Mouse (Mus musculus) frontal cortex, postnatal 10 days (tissue): Measurements from ENCODE around the gene Epb41l4b.

Source experiments
- DNase-seq, 2 experiments: peaks; one replicate each; pipeline ENCODE4 v3.0.0; 2022; ENCODE audit warnings: low spot score in 2 of 2, mixed read lengths in 1 of 2

Epb41l4b gene

DNA sequence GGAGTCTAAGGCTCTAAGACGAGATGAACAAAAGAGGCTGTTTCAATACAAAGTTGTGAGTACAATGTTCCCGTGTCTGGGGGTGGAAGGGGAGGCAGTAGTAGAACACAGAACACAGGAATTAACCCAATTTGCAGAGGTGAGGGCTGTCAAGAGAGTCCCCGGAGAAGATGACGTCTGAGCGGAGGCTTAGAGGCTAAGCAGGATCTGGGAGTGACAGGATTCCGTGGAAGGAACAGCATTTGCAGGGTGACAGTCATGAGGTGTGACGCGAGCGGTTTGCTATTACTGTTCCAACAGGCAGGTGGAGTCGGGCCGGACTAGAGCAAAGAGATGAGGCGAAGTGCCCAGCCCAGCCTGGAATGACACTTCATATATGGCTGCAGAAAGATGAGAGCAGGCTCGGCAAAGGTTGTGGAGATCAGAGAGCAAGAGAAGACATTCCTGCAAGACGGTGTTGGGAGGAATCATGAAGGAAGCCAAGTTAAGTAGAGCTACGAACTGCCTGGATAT is 82.9 kb downstream of the Epb41l4b start:
- DNase-seq: no peak

DNA sequence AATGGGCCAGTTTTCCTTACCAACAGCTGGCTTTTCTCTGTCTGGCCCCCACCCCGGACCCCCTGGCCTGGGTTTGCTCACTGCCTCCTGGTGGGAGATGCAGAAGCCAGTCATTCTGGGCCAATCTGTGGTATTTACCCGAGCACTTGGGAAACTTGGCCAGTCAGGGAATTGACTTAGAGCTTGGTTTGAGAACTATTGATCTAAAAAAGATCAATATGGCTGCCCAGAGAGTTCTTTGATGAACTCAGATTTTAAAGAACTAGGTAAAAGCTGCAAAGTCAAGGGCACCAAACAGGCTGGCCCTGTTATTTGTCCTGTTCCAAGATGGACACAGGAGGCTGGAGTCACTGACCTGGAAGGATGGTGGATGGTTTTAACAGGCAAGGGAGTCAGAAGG is 84.6 kb downstream of the Epb41l4b start:
- DNase-seq: no peak

GRCm38 (mm10) chr4:57057637-57058036 is 85.6 kb downstream of the Epb41l4b start:
- no peak for DNase-seq

- DNase-seq: no peak
Observed at GRCm38 (mm10) chr4:57055635-57056034, 87.6 kb downstream of the Epb41l4b start.

DNA sequence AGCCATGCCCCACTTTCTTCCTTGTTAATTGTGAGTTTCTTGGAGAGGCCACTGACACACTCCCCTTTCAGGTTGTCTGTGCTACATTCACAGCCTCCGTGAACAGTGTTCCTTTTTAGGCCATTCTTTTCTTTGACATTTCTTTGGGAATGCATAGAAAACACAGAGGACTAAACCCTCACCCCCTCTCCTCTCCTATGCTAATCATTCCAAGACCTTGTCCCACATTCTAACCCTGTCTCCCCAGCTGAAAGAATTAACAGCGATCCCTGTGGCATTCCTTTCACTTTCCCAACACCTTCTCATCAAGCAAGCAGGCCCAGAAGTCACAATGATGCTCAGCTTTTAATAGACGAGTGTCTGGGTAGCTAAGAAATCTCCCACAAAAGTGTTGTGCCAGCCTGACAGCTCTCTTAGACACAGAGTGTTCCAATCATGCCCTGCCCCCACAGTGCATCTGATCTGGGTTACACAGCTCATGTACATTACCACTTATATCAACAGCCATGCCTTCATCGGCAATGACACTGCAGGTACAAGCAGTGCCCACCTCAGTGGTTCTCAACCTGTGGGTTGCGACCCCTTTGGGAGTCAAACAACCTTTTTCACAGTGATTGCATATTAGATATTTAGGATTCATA is 93.8 kb downstream of the Epb41l4b start:
- DNase-seq: no peak

DNA sequence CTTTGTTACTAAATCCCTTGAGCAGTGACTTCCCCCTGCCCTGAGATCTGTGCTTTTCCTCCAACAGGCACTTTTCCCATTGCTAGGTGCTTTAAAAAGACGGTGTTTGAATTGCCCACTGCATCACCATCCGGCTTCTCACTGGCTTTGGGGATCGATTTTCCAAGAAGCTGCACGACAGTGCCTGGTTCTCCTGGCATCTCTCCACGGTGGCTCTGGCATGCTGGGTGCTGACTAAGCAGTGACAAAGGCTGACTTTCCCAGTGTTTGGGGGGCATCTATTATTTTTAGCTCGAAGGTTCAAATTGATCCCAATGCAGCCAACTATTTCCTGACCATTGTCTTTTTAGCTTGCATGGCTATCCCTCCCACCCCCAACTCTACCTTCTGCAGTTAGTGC is 94.7 kb downstream of the Epb41l4b start:
- no peak for DNase-seq

DNA sequence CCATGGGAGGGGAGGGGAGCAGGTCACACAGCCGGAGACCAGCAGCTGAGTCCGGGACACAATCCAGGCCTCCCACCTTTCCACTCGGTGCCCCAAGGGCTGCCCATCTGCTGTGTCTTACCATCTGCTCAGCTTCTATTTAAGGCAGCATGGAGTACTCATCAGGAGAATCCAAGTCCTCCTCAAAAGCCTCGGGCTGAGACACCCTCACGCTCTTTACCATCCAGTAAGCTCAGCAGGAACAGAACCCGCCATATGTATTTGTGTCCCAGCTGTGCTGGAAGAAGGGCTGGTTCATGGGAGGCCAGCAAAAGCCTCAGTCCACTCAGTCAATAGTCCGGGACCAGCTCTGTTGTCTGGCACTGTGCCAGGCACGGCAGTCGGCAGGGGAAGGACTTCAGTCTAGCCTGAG is 97.1 kb downstream of the Epb41l4b start:
- no peak for DNase-seq

DNA sequence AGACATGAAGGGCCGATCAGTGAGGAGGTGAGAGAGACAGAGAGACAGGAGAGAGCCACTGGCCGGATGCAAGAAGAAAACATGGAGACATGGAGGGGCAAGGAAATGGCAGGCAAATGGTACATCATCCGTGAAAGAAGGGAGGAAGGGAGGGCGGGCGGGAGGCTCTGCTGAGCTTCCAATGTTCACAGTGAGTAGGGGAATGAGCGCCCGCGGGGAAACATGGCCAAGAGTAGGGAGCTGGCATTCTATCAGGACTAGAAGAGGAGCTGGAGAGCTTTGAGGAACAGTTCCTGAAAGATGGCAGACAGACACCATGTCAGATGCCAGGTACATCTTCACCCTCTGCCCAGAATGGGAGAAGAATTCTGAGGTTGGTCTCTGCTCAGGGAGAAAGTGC is 99.6 kb downstream of the Epb41l4b start:
- DNase-seq: no peak

DNA sequence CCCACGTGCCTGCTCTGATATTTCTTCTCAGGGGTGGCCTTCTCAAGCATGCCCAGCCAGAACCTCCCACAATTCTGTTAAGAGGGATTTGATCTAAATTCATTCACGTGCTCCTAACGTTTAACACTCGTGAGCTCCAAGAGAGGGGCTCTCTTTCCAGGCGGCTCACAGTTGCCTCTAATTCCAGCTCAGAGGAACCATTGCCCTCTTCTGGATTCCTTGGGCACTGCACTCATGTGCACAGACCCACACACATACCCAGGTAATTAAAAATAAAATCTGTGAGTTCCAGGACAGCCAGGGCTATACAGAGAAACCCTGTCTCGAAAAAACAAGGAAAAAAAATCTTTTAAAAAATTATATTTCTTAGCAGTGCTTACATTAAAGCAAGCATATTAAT is 101.6 kb downstream of the Epb41l4b start:
- DNase-seq: no peak

DNA sequence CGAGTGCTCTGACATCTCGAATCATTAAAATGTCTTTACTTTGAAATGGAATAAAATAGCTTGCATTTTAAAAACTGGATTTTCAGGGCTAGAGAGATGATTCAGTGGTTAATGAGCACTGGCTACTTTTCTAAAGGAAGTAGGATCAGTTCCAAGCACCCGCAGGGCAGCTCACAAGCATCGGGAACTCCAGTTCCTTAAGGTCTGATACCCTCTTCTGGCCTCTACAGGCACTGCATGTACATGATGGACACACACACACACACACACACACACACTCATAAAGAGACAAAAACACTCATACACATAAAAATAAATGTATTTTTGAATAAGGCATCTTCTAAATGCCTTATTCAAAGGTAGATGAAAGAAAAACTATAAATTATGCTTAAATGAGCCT is 102.0 kb downstream of the Epb41l4b start:
- no peak for DNase-seq

DNA sequence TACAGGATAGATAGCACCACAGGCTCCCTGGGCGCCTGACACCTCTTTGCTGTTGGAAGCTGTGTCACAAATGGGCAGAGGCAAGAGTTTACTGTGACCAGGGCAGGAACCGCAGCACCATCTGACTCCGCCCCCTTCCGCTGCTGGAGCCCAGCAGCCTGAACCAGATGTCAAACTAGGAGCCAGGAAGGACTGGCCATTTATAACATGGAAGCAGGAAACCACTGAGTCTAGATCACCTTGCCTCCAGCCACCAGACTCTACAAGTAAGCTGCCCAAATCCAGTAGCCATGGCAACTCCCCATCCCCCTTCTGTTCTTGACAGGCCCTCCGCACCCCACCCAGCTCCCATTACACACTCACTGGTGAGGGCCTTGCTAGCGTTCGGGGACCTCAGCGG is 102.8 kb downstream of the Epb41l4b start:
- DNase-seq: no peak

DNA sequence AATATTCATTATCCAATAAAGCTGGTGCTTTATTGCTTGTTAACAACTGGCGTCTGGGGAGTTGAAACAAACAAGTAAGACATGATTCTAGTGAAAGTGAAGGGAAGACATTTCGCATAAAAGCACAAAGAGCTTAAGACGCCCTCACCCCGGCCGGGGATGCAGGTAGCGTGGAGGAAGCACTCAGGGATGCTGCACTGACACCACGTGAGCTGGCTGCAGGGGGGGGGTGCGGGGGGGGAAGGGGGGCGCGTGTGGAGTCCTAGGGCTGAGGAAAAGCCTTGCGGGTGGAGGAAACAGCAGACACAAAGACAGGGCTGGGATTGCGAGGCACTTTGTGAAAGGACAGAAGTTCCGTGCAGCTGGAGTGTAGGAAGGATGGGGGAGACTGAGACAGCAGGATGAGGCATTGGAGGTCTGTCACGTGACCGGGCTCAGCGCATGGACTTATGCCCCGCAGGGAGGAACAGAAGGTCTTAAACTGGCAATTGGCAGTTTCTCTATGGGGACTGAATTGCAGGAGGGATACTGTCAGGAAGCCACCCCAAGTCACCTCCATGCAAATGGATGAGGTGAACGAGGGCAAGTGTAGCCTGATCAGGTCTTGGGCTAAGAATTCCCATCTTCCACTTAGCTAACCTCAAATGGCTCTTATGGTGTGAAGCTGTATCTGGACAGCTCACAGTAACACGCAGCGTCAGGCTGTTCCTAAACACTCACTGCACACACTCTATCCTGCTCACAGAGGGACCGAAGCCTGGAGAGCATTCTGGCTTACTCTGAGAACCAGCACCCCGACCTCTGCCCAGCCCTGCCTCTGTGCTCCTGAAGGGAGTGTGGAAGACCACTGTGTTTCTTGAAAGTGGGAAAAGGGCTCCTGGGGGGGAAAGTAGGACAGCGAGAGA is 103.9 kb downstream of the Epb41l4b start:
- no peak for DNase-seq

- DNase-seq: no peak
Observed at GRCm38 (mm10) chr4:57037554-57037953, 105.7 kb downstream of the Epb41l4b start.

DNA sequence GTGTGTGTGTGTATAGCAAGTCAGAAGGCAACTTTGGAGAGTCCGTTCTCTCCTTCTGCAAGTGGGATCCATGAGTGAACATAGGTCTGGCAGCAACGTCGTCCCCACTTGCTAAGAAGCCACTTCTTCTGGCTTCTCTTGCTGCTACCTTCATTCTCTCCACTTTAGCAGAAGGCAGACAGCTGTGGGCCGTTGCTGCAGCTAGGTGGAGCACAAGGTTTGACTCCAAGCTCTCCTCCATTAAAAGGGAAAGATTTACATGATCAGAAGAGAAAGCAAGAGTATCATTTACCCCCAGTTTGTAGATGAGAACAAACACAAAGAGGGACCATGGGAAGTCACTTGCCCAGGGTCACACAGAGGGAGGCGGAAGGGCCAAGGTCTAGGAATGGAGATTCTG is 109.1 kb downstream of the Epb41l4b start:
- DNase-seq: no peak

DNA sequence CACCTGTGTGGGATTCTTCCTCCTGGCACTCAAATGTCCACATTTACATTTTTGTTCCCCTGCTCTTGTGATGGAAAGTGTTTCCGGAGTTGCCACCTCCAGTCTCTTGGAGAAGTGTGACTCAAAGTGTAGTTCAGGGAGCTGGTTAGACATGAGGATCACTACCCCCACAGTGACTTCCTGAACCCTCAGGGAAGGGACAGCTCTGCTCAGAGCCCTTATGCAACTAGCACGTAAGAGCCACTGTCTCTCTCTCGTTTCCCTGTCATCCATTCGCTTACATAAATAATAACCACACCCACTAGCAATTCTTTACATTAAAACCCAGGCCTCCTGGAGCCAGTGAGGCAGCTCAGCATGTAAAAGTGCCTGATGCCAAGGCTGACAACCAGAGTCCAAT is 111.8 kb downstream of the Epb41l4b start:
- DNase-seq: no peak

DNA sequence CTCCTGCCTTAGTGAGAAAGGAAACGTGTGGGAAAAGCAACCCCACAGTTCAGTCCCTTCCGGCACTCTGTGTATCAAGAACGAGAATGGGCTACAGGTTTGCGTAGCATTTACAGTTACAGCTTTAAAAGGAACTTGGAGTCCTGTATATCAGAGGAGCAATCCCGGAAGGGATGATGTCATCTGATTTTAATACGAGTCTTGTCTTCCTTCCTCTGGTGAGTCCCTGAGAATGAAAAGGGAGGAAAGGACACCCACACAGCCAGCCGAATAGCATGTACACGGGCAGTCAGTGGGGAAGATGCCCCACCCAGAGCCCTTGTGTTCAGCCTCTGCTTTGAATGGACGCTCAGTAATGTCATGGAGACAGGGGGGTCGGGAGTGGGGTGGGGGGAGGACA is 115.3 kb downstream of the Epb41l4b start:
- no peak for DNase-seq

- no peak for DNase-seq
Observed at GRCm38 (mm10) chr4:57023527-57023926, 119.7 kb downstream of the Epb41l4b start.

DNA sequence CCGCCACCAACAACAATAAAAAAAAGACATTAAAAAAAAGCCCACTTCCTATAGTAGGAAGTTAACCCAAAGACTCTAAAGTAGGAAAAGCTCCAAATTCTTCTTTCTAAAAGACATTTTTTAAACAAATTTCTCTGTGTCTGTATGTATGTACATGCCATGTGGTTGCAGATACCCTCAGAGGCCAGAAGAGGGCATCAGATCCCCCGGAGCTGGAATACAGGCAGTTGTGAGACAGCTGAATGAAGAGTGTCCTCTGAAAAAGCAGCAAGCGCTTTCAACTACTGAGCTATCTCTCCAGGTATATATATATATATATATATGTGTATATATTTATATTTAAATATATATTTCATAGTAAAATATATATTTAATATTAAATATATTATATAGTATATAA is 121.9 kb downstream of the Epb41l4b start:
- DNase-seq: no peak

DNA sequence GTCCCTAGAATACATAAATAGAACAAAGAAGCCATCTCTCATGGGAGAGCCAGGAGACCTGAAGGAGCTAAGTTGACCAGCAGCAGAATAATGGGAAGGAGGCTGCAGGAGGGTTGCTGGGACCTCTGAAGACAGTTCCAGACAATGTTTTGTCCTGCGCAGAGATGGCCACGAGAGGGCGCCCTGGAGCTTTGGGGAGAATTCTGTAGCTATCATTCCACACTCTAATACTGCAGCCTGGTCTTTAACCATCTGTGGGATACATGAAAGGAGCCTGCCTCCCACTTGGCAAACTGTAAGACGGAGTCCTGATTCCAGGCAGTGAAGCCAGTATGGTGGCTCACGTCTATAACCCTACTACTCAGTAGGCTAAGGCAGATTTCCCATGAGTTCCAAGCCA is 126.0 kb downstream of the Epb41l4b start:
- DNase-seq: peak in 1 of 2 experiments; percentile 62

- DNase-seq: no peak
Observed at GRCm38 (mm10) chr4:57016366-57017171, 126.7 kb downstream of the Epb41l4b start.

GRCm38 (mm10) chr4:57015032-57015431 is 128.2 kb downstream of the Epb41l4b start:
- DNase-seq: no peak

GRCm38 (mm10) chr4:57011454-57012046 is 131.7 kb downstream of the Epb41l4b start:
- DNase-seq: no peak
